Mouse (Mus musculus) kidney, adult 2 months (tissue): ENCODE data around the gene Plekhh3.

Experiments
- CTCF ChIP-seq: fragments of 200-500 bp; conservative IDR thresholded peaks from 2 replicates; pipeline ENCODE4 v1.5.1; 2011; ENCODE audit warnings: low read depth, mild to moderate bottlenecking, control low read depth, low read length, moderate library complexity, mixed read lengths; ENCODE audit not compliant: insufficient read depth, insufficient read length
- POLR2A ChIP-seq: fragments of 200-500 bp; IDR thresholded peaks from one replicate; pipeline ENCODE4 v1.6.1; 2011; ENCODE audit warnings: low read depth, low read length, control low read depth

GRCm38 (mm10) chr11:101141088-101141487 is 30.1 kb downstream of the Plekhh3 start:
- TF ChIP-seq CTCF (no peak), POLR2A (no peak)
